Mouse (Mus musculus): Measurements from ENCODE around the gene Tchp.

DNA sequence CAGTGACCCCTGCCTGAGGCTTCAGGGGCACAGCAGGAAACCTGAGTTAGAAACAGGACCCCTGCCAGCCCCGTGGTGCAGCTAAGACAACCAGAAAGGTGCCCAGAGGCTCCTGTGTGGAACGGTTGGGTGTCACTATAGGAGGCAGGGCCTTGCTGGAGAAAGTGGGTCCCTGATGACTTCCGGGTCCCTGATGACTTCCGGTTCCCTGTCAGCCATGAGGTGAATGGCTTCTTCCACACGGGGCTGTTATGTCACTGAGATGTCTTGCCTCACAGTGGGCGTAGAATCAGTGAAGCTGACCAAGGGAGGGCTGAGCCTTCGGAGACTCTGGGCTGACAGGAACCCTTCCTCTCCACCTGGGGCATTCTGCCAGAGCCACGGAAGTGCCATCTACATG lies 33.0 kb upstream of the Tchp start:
- TF ChIP-seq ZC3H11A (IDR thresholded peaks at IDR 0.05; ENCODE audit: borderline replicate concordance, low read depth, low read length) (no peak), HCFC1 (IDR thresholded peaks at IDR 0.05; ENCODE audit: borderline replicate concordance, insufficient read depth, low read length) (no peak), ZNF384 (IDR thresholded peaks at IDR 0.05; ENCODE audit: low read depth, low read length) (no peak), CHD2 (IDR thresholded peaks at IDR 0.05; ENCODE audit: low read depth, low read length) (no peak), MAFK (IDR thresholded peaks at IDR 0.05; ENCODE audit: insufficient read depth, low read depth, low read length) (no peak)

Data from ES-E14 (cell line).